Mouse (Mus musculus) ovary, postnatal 14 days (tissue): ENCODE measurements at regions not wholly inside any gene's neighbourhood (a gene's known extent, or its start where the extent isn't known, plus 50 kb on each side); places are given as distances from the start of the nearest gene placed in this dataset.
A peak's percentile ranks its signal among the peaks of the same experiment; 100 is the strongest.
"Not testable (repeated sequence)": the region's sequence is repeated elsewhere in the genome, so short reads cannot be mapped to it uniquely, and the experiment has no call there.

Source experiments
- DNase-seq: peaks from one replicate; pipeline ENCODE4 v3.0.0; 2022; ENCODE audit warnings: low spot score

DNA sequence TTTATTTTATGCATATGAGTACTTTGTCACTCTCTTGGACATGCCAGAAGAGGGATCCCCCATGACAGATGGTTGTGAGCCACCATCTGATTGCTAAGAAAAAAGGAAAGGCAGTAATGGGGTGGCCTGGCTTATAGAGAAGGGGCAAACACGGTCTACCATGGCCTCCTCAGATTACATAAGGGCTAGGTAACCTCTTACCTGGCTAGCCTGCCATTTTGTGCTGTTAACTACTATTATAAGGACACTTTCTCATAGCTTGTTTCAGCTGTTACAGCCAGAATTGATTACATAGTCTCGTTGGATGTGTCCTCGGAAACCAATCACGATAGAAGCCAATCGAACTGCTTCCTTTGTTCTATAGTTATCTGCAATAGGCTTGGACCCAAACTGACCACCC is 60.9 kb upstream of the Gm14496 start:
- DNase-seq: no peak

DNA sequence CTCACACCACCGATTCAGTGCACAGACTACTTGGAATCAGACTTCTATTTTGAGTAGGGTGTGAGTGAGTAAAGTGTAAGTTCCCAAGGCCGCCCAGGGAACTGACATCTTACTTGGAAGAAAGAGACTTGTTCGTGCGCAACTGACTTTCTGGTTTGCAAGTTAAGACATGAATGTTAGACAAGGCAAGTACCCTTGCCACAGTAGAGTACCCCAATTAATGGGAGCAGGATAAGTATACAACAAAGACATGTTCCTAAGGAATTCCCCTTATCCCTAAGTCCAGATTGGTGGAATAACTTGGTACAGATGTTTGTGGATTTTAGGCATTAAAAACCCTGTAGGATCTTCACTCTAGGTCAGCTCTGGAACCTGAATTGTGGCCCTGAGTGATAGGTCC is 60.4 kb upstream of the Gm14496 start:
- DNase-seq: not testable (repeated sequence)

- peak; percentile 22 for DNase-seq
Observed at GRCm38 (mm10) chr2:181931077-181931815, 59.7 kb upstream of the Gm14496 start.

- DNase-seq: no peak
Observed at GRCm38 (mm10) chr2:181931918-181932605, 58.9 kb upstream of the Gm14496 start.
